Mouse (Mus musculus) heart, embryonic 16.5 days (tissue): Measurements from ENCODE around the gene Hoxd9. TPM values are rescaled to one million over a fixed set of nuclear protein-coding genes. Genes with fewer than 3 reads are reported as not detected.

ENCODE experiments used
- ATAC-seq: fragments of 200-750 bp; cut with Nextera tagmentation; replicated peaks from 2 replicates; pipeline ENCODE4 v1.8.0; 2017; ENCODE audit warnings: moderate number of reproducible peaks; ENCODE audit not compliant: insufficient read depth, low FRiP score; ENCODE audit errors: extremely low read depth
- H3K27ac ChIP-seq: fragments of 300-500 bp; sonication (generic); 2 replicates; pipeline ENCODE4 v1.5.1; 2014; ENCODE audit warnings: mild to moderate bottlenecking, low read length, control low read depth, moderate library complexity
- H3K27me3 ChIP-seq: fragments of 300-500 bp; sonication (generic); 2 replicates; pipeline ENCODE4 v1.6.1; 2014; ENCODE audit warnings: low read length, mixed read lengths; ENCODE audit not compliant: control insufficient read depth, insufficient read depth
- H3K36me3 ChIP-seq: fragments of 300-500 bp; sonication (generic); 2 replicates; pipeline ENCODE4 v1.6.1; 2014; ENCODE audit not compliant: control insufficient read depth, insufficient read depth
- H3K4me1 ChIP-seq: fragments of 300-500 bp; sonication (generic); 2 replicates; pipeline ENCODE4 v1.6.1; 2014; ENCODE audit warnings: low read length, mixed read lengths; ENCODE audit not compliant: control insufficient read depth, insufficient read depth
- H3K4me2 ChIP-seq: fragments of 300-500 bp; sonication (generic); 2 replicates; pipeline ENCODE4 v1.6.1; 2014; ENCODE audit warnings: low read depth, mild to moderate bottlenecking, control low read depth, low read length
- H3K4me3 ChIP-seq: fragments of 300-500 bp; sonication (generic); 2 replicates; pipeline ENCODE4 v1.5.1; 2014; ENCODE audit warnings: mild to moderate bottlenecking, control low read depth, low read length
- H3K9ac ChIP-seq: fragments of 300-500 bp; sonication (generic); 2 replicates; pipeline ENCODE4 v1.6.1; 2014; ENCODE audit warnings: low read length, control low read depth
- H3K9me3 ChIP-seq: fragments of 300-500 bp; sonication (generic); replicated peaks from 2 replicates; pipeline ENCODE4 v1.6.1; 2016; ENCODE audit warnings: low read length; ENCODE audit not compliant: control insufficient read depth
- WGBS: fragments of 180-500 bp; shearing (Covaris S2); extraction: QIAGEN DNeasy Blood & Tissue Kit; methylation state at CpG from one replicate; pipeline ENCODE4 v1.1.7; 2014; 5-methylcytosine and 5-hydroxymethylcytosine counted together
- polyA plus RNA-seq: library from polyadenylated mRNA; unstranded; fragments of >200 nt; fragmentation: Nextera tagmentation; extraction: Ambion mirVana; gene quantifications from 2 replicates; pipeline ENCODE4 v1.2.1, GENCODE M21; 2015

Hoxd9 gene
- polyA plus RNA-seq, 1 experiment from 2014 or later = 0.21 TPM

DNA sequence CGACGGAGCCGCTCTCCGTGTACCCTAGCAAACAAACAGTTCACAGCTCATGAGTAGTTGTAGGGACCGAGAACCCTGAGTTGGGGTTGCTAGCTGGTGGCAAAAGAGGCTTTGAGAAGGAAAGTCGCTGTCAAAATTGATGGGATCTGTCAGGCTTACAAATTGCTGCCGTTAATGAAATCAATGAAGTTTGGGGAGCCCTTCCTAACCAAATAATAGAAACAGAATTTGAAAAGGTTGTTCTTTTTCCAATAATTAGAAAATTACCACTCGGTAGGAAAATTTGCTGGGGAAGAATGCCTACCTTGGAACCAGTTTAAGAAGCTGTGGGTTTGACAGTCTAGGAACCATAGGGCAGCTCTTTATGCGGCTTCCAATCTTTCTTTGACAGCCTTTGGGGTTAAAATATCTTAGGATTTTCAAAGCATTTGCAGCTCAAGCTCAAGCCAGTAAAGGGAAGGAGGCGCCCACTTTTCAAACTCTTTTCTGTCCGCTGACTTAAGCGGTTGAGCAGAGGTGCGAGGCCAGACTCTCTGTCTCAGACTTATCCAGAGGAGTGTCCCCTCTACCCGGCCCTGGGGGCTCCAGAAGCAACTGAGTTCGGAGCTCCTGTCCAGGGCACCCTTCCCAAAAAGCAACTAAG lies 39.4 kb upstream of the Hoxd9 start:
- H3K4me3 ChIP-seq = peak overlapping the region; percentile 14; the same call in 1 of the 2 replicates
- WGBS = 3% methylated on average over 15 of the region's 15 CpGs

DNA sequence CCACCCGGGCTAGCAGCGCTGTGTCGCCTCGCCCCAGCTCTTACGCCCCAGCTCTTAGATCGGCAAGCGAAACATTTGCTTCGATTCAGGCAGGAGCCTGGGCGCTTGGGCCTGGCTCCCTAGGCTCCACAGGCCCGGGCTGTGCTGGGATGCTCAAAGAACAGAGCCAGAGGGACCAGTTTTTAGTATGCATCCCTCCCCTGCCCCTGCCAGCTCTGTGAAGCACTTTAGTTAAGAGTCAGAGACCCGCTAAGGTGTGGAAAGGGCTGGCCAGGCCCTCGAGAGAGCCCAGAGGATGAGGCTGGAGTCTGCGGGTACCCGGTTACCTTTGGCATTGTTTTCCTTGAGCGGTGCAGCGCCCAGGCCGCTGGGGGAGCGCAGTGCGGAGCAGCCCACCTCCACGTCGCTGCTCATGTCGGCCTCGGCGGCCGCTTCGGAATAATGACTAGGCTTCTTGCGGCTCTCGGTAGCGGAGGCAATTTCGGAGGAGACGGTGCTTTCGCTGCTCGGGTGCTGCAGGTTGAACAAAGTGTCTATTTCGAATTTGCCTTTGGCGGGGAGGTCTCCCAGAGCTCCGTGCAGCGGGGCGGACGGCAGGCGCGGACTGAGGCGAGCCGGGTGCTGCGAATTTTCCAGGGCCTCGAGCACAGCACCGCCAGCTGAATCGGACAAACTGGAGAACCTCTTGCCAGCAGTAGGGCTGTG lies 38.7 kb upstream of the Hoxd9 start:
- WGBS = 2% methylated on average over 47 of the region's 47 CpGs
- no peak overlapping the region for H3K4me3 ChIP-seq
- peaks cover 16% of the 10 kb centered on the region for H3K4me1 ChIP-seq
- no peaks in the 10 kb centered on the region for H3K9me3 ChIP-seq
- H3K27me3 ChIP-seq = peaks cover 90% of the 10 kb centered on the region
- no peak overlapping the region for H3K4me2 ChIP-seq
- no peak for ATAC-seq
- no peaks in the 10 kb centered on the region for H3K36me3 ChIP-seq
- no peak overlapping the region for H3K27ac ChIP-seq
- no peak overlapping the region for H3K9ac ChIP-seq

More for the DNA sequence above, 39.4 kb upstream of the Hoxd9 start:
- ATAC-seq = no peak
- no peaks in the 10 kb centered on the region for H3K9me3 ChIP-seq
- H3K27me3 ChIP-seq = peaks cover 85% of the 10 kb centered on the region
- peak overlapping the region; percentile 12 for H3K4me2 ChIP-seq
- no peak overlapping the region for H3K9ac ChIP-seq
- no peaks in the 10 kb centered on the region for H3K36me3 ChIP-seq
- H3K4me1 ChIP-seq = peaks cover 16% of the 10 kb centered on the region
- H3K27ac ChIP-seq = no peak overlapping the region

DNA sequence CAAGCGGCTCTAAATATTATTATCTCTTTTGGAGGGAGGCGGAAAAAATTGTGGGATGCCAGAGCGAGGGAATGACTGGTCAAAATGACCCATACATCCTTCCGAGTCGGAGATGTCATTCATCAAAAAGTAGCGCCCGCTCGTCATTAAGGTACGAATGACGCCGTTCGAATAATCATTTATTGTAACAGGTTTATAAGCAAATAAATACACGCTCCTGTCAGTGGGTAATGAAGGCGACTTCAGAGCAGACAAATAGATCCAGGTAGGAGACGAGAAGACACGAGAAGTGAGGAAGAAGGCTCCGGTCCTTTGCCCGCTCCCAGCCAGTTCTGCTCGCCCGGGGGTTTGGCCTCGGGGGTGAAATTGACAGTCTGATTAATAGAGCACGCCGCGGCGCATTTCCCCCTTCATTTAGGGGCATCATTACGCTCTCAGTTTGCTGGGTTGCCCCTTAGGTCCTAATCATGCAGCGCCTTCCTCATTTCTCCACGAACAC lies 38.0 kb upstream of the Hoxd9 start, which contains the start of gene Evx2:
Gene Evx2, minus strand, starts transcription at position 51 of the 499 bp plus-strand sequence.
- WGBS = 5% methylated on average over 28 of the region's 28 CpGs
- H3K9ac ChIP-seq = no peak within 1 kb of the TSS
- H3K36me3 ChIP-seq = no peaks in the 10 kb centered on the region
- H3K4me2 ChIP-seq = no peak within 1 kb of the TSS
- peaks cover 90% of the 10 kb centered on the region for H3K27me3 ChIP-seq
- no peak within 1 kb of the TSS for H3K27ac ChIP-seq
- no peaks in the 10 kb centered on the region for H3K9me3 ChIP-seq
- peaks cover 16% of the 10 kb centered on the region for H3K4me1 ChIP-seq
- no peak for ATAC-seq
- H3K4me3 ChIP-seq = no peak within 1 kb of the TSS

DNA sequence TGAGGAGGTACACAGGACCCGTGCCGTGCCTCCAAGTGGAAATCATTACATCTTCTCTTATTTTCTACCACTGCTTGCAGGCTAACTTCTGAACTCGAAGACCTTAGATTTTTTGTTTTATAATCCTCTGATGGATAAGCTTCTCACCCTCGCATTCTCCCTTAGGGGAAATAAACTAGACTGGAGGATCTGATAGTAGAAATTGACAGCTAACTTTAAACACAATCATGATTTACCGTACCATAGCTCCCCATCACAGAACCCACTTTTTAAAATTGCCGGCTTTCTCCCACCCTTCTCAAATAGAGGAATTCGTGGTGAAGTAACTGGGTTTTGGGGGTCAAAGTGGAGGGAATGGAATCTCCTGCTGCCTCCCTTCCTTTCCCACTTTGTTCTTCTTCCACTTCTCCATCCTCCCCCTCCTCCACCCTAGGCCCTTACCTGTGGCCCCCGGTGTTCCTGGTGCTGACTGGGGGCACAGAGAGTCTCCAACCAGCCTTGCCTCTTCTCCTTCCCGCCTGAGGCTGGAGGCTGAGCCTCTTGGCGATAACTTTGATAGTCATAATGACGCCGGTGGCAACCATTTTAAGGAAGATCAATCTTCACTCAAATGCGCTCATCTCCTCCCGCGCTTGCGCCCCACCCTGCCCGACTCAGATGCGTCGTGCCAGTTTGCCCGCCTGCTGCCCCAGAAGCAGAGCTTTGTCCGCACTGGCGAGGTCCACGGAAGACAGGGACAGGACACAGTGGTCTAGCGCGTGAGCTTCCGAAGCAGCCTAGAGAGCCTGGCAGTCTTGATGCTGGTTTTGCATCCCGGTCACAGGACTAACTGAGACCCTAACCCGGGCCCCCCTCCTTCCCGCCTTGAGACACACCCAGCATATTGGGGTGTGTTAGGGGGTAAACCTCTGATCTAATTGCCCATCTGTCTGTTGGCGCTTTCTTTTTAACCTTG lies 36.8 kb upstream of the Hoxd9 start:
- no peak for ATAC-seq
- Histone ChIP-seq H3K36me3 (no peaks in the 10 kb centered on the region), H3K9me3 (no peaks in the 10 kb centered on the region), H3K4me2 (no peak overlapping the region), H3K4me1 (peaks cover 15% of the 10 kb centered on the region), H3K9ac (no peak overlapping the region), H3K4me3 (no peak overlapping the region), H3K27me3 (peaks cover 88% of the 10 kb centered on the region), H3K27ac (no peak overlapping the region)
- WGBS = 3% methylated on average over 30 of the region's 30 CpGs

DNA sequence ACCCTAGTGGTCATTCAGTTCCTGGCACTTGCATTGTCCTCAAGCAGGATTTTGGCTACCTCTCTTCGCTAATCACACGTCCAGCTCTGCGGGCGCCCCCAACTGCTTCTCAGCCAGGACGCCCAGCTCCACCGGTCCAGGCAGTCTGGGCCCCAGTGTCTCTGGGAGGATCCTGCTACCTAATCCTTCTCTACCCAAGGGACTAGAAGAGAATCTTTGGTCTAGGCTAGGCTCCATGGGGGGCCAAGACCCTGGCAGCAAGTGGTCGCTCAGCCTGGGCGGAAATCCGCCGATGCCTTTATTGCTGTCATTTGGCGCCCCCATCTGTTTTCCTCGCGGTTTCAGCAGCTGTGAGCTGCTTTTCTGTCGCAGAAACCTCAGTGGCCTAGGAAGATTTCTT lies 35.8 kb upstream of the Hoxd9 start:
- Histone ChIP-seq H3K4me2 (peak overlapping the region; percentile 51), H3K27ac (no peak overlapping the region), H3K36me3 (no peaks in the 10 kb centered on the region), H3K27me3 (peaks cover 87% of the 10 kb centered on the region), H3K9me3 (no peaks in the 10 kb centered on the region), H3K4me1 (peaks cover 13% of the 10 kb centered on the region; the same call in 1 of the 2 replicates), H3K9ac (no peak overlapping the region), H3K4me3 (peak overlapping the region; percentile 33)
- WGBS = 2% methylated on average over 14 of the region's 14 CpGs
- ATAC-seq = no peak

DNA sequence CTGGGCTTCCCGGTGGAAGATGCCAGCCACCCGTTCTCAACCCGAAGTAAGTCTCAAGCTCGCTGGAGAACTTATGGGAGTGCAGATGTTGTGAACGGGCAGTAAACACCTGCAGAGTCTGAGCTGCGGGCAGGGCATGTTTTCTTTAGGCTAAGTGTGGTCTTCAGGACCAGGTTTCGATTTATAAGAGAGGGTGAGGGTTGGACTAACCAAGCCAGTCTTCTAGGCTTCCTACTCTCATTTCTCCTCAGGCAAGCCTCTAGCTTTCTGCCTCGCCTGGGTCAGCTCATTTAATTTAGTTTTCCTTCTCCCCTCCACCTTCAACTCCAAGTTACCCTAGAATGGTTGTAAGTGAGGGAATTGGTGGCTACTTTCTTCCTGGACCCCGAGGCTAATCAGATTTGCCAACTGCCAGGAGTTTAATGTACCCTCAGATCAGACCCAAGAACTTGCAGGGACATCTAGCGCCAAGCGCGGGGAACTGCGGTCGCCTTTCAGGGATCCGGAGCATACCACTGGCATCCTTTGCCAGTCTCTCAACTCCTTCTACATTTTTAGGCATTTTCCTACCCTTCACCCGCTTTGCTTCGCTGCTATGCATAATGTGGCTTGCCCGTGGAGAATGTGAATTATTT lies 34.1 kb upstream of the Hoxd9 start:
- H3K9ac ChIP-seq = no peak overlapping the region
- 5% methylated on average over 18 of the region's 18 CpGs for WGBS
- H3K4me3 ChIP-seq = no peak overlapping the region
- H3K27ac ChIP-seq = no peak overlapping the region
- H3K4me1 ChIP-seq = peaks cover 15% of the 10 kb centered on the region; the same call in 1 of the 2 replicates
- H3K36me3 ChIP-seq = no peaks in the 10 kb centered on the region
- ATAC-seq = no peak
- no peaks in the 10 kb centered on the region for H3K9me3 ChIP-seq
- H3K27me3 ChIP-seq = peaks cover 92% of the 10 kb centered on the region
- no peak overlapping the region for H3K4me2 ChIP-seq

DNA sequence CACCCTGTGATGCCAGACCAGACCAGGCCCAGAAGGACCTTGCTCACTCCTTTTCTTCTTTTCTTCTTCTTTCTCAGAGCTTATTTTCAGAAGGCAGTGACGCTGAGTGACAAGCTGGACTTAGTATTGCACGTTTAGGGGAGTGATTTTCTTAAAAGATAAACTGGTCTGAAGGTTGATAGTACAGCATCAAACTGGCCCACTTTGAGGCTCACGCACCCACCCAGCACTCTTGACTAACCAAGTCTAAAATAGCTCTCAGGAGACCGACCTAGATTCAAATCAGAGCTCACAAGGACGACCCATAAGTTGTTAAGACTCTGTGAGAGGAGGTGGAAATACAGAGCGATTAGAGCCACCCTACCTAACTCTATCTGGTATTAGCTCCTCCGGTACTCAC lies 31.1 kb upstream of the Hoxd9 start:
- no peaks in the 10 kb centered on the region for H3K36me3 ChIP-seq
- H3K4me3 ChIP-seq = no peak overlapping the region
- ATAC-seq = no peak
- H3K4me2 ChIP-seq = no peak overlapping the region
- WGBS = 3% methylated on average over 7 of the region's 7 CpGs
- peaks cover 14% of the 10 kb centered on the region; the same call in 1 of the 2 replicates for H3K4me1 ChIP-seq
- H3K27ac ChIP-seq = no peak overlapping the region
- no peak overlapping the region for H3K9ac ChIP-seq
- H3K9me3 ChIP-seq = no peaks in the 10 kb centered on the region
- H3K27me3 ChIP-seq = peaks cover 93% of the 10 kb centered on the region

DNA sequence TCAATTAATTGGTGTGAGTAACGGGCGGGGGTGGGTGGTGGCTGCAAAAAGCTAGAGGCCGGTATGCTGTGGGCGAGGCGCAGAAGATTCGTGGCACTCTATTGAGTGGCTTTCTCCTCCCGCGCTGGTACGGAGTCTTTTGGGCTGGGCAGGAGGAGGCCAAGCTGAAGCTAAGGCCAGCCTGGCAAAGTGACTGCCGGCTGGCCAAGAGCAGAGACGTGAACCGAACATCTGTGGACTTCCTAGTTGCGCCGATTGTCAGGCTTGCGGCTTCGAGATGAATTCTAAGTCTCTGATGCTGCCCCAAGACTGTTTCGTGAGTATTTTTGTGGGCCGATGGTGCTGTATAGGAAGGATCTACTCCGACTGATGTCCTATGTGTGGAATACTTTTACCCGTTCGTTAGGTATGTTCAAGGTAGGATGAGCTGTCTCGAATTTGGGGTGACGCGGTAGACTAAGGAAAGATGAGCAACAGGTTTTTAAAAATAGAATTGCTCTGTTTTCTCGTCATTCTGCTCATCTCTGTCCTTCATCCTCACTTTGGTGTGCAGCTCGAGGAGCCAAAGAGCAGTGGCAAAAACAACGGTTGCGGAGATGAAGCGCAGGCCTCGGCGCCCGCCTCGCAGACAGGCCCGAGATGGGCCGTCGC lies 30.2 kb upstream of the Hoxd9 start:
- Histone ChIP-seq H3K27ac (no peak overlapping the region), H3K9me3 (no peaks in the 10 kb centered on the region), H3K27me3 (peaks cover 93% of the 10 kb centered on the region), H3K4me1 (peaks cover 10% of the 10 kb centered on the region; the same call in 1 of the 2 replicates), H3K36me3 (no peaks in the 10 kb centered on the region), H3K4me3 (no peak overlapping the region; the same call in 1 of the 2 replicates), H3K4me2 (no peak overlapping the region), H3K9ac (no peak overlapping the region)
- WGBS = 4% methylated on average over 36 of the region's 36 CpGs
- no peak for ATAC-seq
